Mouse (Mus musculus): Measurements from ENCODE around the gene Tnr.

The Tnr gene

DNA sequence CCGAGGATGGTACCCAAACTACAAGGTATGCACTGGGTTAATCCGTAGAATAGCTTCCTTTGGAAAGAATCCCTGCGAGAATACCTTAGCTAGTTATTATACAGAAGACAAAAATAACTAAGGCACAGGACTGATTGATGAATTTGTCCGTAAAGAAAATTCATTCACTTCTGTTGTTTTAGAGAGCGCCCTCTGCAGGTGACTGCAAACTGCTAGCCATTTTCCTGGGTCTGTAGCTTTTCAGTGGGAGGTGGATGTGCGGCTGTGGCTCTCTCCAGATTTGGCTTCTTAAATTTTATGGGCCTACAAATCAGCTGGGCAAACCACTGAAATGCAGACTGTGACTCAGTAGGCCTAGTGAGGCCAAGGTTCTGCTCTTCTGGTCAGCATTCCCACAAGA is 42.5 kb downstream of the Tnr start:
- no peak for DNase-seq (ENCODE audit: low spot score)

DNA sequence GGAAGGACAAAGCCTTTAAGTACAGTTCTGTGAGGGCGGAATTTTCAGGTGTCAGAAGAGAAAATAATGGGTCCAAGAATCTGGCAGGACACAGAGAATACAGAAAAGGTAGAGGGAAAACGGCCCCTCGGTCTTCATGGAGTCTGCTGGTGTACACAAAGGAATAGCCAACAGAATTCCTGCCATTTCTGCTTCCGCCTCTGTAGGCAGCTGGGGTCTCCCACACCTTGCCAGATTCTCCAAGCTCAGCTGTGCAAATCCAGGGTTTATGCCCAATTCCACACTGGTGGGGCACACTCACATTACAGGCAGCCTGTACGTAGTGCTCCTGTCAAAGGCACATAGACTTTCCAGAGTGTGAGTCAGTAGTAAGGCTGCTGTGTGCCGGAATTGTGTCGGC is 43.6 kb downstream of the Tnr start:
- DNase-seq (ENCODE audit: low spot score) = no peak

DNA sequence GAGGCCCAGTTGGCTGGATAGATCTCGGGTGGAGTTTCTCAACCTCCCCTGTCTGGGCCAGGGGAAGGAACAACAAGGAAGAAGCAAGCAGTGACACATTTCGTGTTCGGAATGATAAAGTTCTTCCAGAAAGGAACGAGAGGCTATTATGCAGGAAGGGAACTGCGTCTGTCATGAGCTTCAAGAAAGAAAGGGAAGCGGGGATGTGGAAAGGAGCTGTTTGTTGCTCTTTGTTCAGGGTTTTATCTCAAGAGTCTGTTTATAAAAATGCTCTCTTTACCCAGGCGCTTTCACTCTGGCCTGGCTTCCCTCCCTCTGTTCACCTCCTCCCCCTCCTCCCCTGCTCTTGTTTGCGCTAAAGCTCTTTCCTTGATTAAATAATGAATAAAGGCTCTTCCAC is 46.7 kb downstream of the Tnr start:
- no peak for DNase-seq (ENCODE audit: low spot score)

DNA sequence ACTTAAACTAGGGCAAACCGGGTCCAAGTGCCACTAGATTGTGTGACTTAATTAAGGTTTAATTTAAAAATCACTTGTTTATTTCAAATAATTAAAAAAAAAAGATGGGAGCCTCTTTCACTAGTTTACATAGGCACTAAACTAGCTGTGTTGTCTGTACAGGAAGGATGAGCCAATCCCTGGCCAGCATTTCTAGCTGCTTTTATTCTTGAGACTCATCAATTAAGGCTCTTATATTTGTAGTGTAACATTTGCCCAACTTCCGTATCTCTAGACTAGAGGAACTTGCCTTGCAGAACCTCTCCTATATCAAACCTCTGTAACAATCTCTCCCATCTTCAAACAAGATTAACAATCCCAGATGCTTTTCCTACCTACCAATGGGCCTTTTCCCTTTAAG is 47.3 kb downstream of the Tnr start:
- DNase-seq (ENCODE audit: low spot score) = no peak

DNA sequence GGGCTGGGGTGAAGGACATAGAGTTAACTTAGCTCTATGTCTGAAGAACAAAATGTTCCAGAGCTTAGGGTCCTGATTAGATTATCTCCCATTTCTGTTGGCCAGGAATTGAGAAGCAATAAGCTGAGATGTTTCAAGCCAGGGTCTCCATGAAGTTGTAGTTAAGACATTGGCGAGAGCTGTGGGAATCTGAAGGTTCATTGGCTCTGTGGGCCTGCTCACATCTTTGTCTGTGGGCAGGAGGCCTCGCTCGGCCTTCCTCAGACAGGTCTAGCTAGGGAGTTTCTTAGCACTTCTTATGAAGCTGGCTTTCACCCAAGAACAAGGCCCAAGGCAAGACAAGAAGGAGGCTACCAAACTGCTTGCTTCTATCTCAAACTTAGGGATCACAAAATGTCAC is 48.4 kb downstream of the Tnr start:
- DNase-seq (ENCODE audit: low spot score) = no peak

DNA sequence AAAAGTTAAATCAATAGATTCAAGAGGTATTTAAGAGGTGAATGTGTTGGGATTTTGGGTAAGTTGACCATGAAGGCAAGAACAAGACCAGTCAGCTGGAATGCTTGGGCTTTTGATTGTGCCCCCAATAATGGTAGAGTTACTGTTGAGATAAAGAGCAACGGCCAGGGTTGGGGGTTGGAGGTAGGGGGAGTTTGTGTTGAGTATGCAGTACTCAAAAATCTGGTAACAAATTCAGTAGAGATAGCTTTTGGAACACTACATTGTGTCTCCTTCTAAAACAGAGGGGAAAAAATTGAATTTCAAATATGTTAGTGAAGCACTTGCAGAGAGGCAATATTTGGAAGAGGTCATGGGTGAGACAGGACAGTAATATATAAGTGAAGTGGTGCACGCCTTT is 49.5 kb downstream of the Tnr start:
- no peak for DNase-seq (ENCODE audit: low spot score)

DNA sequence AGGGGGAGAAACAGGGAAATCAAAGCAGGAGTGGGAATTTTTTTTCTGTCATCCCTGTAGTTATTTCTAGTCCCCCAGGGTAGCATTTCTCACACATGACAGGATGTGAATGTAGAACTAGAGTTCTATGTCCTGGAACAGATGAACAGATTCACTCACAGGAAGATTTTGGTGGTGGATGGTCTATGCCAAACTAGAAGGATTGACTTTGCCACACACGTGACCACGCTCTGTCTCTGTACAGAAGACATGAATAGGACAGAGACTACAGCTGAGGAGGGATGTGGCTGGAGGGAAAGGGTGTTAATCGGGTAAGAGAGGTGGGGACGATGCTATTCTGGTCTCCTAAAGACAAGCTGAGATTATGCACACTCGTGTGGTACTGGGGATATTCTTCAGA is 51.1 kb downstream of the Tnr start:
- no peak for DNase-seq (ENCODE audit: low spot score)

DNA sequence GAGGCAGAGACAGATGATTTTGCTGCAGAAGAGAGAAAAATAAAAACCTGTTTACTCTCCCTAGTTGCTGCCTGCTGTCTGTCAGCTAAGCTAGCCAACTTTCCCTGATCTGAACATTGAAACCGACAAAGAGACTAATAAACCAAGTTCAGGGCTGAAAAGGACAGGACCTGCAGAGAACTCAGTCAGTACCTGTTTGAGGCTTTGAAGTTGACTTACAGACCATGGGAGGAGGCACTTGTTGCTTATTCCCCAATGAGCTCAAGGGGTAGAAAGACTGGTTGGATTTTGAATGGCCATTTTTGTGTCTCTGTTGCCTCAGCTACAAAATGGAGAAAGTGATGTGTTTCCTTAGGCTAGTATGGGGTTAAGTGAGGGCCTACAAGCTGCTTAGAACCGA is 52.7 kb downstream of the Tnr start:
- no peak for DNase-seq (ENCODE audit: low spot score)

DNA sequence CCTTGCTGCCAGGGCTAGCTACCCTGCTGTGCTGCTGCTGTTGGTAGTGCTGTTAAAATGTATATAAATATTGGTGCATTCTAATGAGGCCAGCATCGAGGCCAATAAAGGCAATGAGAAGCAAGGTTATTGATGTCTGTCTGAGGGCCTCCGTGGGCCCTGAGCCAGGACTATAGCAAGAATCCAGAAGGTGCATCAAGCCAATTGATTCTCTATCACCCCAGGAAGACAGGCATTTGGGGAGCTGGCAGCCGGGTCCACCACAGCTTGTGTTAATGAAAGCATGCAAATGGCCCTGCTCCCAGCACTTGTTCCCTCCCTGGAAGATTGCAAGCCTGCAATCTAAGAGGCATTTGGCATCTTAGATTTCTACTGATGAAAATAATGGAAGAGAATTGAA is 54.8 kb downstream of the Tnr start:
- DNase-seq (ENCODE audit: low spot score) = no peak

DNA sequence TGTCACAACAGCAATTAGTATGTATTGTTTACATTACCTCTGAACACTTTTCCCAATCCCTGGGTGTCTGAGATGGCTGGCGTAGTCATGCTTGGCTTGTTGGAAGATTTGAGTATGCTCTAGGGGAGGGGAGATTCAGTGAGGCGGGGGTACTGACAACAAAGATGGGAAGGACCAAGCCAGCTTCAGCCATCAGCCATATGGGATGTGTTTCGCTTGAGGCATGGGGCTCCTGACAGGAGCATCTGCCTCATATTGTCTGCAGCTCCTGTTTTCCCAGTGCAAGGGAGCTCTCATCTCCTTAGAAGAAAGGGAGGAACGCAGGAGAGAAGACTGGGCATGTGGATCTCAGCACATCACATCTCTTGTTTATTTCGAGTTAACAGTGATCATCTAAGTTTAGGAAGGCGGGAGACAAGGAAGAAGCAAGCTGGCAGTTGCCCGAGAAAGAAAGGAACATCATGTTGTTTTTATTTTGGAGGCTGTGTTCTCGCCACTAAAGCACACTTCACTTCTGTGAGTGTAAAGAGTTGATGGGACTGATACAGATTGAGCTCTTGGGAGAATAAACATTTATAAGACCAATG is 56.9 kb downstream of the Tnr start:
- no peak for DNase-seq (ENCODE audit: low spot score)

DNA sequence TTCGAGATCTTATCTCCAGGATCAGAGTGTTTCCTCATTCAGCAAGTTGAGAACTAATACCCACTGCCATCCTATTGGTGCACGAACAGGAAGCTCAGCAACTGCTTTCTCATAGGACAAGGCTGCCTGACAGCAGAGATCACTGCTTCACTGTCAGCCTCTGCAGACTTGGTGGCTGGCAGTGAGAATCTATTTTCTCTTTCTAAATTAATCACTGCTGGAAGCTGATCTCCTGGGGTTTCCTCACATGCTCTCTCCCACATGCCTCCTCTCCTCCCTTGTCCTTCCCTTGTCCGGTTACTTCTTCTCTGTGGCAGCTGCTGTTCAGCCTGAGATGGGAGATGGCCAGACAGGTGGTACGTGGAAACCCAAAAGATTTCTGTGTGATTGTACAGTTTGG is 60.3 kb downstream of the Tnr start:
- DNase-seq (ENCODE audit: low spot score) = no peak

DNA sequence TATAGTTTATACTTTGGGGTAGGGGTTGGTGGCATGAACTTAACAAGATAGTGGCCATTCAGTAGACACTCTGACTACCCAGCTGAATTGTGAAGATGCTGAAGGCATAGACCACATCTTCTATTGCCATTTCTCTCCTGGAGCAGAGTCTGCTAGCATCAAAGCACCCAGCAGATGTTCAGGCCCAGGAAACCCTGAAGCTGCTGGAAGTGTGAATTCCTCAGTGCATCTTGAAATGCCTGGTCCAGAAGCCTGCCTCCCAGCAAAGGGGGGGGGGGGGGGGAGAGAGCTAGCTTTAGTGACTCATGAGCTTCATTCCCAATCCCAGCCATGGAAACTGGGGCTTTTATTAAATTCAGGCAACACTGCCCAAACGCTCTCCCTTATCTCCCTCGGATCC is 65.2 kb downstream of the Tnr start:
- no peak for DNase-seq (ENCODE audit: low spot score)

DNA sequence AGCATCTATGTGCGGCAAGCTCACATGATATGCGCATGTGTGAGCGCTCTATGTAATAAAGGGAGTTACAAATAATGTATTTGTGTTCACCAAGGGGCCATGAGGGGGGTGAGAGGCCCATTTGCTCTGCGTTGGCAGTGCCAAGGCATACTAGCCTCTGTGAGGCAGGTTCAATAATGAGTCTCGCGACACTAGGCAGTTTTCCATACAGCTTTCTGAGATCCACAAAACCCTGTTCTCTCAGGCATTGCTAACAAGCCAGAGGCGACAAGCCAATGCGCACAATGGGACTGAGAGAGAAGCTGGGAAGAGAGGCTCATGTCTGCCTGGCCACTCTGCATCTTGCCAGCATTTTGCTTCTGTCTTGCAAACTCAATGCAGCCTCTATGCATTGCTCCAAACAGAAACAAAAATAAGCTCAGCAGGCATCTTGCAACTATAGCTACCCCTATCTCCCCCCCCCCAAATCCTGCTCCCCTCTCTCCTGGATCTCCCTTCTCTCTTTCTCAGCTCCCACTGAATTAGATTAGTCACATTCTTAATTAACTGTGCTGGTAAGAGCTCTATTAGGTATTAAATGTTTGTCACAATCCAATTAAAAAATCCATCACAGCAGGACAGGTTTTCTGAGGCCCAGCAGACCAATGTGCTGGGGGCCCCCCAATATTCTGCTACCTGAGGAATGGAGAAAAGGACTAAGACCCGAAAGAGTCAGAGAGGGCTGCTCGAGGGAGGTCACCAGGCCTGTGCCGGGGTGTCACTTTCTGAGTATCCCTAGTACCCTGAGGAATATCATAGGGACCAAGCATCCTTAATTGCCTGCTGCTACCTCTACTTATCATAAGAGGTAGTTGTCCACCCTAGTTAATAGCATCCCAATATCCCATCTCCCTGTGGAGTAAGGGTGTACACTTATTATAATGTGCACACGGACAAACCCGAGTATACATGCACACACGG is 70.8 kb downstream of the Tnr start:
- DNase-seq (ENCODE audit: low spot score) = no peak

DNA sequence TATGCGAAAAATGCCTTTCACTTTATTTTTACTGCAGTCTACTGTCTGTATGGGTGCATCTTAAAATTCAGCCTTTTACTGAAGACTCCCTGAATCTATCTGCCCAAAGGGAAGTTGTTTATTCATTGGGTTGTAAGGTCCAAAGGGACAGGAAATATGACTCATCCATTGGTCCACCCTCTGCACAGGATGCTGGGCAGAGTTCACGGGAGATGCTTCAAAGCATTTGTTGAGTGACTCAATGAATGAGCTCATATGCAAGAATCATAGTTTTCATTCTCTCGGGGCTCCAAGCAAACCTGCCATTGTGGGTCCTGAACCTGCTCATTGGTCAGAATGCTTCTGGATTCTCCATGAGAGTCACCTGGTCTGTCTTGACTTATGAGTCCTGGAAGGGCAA is 72.2 kb downstream of the Tnr start:
- no peak for DNase-seq (ENCODE audit: low spot score)

DNA sequence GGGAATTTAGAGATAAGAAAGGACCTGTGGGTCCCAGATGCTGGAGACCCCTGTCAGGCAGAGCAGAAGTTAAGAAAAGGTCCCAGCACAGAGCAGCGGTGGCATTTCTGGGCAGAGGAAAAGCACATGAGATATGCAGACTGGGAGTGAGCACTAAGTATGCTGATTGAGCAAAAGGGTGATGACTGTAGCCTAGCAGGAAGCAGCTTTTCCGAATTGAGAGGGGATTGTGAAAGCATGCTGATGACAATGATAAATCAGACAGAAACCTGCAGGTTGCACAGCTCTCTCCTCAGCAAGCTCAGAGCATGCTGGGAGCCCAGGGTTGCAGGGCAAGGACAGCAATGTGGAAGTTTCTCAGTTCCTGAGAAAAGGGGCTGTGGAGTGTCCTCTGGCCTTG is 73.1 kb downstream of the Tnr start:
- DNase-seq (ENCODE audit: low spot score) = no peak

DNA sequence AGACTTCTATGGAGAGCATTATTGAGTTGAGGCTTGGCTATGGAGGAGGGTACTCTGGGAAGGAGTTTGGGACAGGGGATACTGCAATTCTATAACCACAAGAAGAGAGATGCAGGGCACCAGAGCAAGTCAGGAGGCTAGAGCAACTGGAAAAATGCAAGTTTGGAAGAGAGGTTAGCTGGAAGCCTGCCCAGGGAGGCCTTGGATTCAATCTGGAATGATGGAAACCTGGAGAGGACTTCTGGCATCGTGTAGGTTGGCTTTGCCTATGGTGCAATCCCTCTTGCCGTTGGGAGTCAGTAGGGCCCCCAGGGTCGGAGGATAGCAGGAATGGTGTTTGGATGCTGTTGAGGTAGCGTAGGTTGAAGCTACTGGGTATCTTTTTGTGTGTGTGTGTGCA is 90.0 kb downstream of the Tnr start:
- no peak for DNase-seq (ENCODE audit: low spot score)

DNA sequence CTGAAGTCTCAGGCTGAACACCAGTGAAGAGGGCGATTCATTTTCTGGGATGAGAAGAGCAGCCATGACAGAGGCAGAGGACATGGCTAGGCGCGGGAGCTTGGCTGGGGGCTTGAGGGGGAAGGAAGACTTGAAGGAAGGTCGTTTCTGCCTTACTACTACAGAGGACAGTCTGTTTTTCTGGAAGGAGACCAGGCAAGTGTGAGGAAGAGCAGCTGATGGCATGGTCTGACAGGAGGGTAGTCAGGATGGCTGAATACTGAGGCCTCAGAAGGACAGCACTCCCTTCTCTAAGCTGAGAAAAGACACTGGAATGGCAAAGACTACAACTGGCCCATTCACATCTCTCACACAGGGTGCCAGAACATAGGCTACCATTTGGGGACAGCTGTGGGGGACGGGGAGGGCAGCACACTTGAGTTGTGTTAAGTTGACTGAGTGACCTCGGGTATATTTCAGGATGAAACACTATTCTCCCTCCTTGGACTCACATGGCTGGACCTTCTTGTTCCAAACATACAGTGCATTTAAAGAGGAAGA is 90.6 kb downstream of the Tnr start:
- no peak for DNase-seq (ENCODE audit: low spot score)

DNA sequence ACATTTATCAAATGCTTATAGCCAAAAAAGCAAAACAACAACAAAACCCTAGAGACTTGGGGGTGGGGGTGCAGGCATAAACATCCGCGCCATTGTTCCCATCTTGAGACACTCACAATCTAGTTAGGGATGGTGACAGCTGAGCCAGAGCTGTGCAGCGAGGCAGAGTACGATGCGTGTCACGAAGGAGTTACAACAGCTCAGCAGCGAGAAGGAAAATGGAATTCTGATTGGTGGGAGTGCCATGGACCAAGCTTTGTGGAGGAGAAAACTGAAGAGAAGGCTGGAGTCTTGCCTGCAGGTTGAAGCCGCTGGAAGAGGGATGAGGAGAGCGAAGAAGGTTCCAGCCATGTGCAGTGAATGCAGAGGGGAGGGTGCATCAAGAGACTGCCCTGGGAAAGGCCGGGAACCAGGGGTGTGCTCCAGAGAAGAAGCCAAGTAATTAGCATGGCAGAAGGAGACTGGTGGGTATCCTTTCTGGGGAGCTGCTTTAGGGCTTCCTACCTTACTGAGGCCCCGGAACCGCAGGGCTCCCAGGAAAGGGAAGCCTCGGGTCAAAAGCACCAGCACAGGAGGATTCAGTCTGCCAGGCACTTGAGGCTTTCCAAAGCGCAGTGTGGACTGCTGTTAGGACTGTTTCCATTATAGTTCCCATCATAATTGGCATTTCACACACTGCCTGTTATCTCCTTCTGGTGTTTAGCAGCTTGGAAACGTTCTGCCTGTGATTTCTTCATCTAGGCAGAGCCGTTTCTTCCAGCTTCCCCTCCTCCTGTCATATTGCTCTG is 91.3 kb downstream of the Tnr start:
- DNase-seq (ENCODE audit: low spot score) = no peak

DNA sequence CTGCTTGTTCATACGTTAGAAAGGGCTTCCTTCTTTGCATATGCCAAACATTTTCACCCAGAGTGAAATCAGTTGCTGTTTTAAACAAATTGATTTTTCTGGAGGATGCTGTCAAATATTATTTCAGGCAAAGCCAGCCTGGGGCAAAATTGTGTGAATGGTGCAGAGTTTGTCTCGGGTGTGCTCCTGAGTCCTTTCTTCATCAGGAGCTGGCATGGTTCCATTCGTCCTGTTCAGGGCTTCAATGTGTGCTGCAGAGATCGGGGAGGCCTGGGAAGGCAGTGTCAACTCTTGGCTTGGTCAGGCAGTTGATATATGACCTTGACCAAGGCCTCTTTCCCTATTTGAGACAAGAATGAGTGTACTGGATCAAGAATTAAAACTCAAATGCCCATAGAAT is 92.1 kb downstream of the Tnr start:
- no peak for DNase-seq (ENCODE audit: low spot score)

DNA sequence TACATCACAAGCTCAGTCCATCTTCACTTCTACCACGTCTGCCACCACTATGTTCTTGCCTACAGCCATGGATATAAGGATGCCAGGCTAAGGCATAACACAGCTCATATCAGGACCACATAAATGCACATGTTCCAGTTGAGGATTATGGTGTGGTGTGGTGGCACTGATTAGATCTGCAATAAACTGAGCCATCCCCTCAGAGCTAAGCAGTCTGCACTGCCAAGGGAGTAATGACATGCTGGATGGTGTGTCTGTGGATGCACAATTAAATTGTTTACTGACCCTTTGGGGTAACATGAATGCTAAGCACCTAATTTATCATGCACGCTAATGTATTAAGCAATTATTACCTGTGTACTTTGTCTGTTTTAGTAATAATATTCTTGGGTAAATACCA is 95.6 kb downstream of the Tnr start:
- no peak for DNase-seq (ENCODE audit: low spot score)

DNA sequence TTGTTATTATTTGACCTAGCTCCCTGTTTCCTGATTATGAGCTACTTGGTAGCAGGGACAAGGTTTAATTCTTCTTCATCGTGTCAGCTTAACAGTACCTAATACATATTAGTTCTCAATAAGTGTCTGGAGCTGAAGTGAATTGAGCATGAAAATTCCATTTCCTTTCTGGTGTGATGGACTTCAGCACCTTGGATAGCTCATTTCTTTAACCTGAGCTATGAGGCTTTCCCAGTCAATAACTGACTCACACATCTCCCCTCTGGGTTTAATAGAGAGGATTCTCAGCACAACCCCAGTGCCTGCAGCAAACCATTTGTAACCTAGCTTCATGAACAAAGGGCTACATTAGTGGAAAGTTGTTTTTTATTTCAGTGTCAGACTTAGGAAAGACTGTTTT is 97.8 kb downstream of the Tnr start:
- DNase-seq (ENCODE audit: low spot score) = no peak

DNA sequence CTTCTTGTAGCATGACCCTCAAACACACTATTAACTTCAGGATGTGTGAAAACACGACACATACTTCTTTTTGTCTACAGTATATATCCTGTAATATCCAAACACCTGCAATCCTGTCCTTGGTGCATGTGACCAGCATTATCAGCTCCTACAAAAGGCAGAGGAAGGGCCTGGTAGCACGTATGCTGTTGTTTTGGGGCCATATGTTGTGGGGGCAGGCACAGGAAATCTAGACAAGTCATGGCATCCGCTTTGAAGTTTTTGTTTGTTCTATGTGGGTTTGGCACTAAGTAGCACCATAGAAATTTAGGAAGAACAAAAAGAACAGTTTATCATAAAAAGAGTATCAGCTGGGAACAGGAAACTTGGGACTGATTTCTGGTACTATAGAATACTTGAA is 105.5 kb downstream of the Tnr start:
- no peak for DNase-seq (ENCODE audit: low spot score)

All from testis, postnatal 10 days (tissue).